Mouse (Mus musculus): ENCODE results near the gene Cdx2.

Cdx2 gene

GRCm38 (mm10) chr5:147293127-147293910 lies 13.8 kb downstream of the Cdx2 start:
- DNase-seq (ENCODE audit: extremely low read depth, low read depth, low spot score) = no peak

- DNase-seq (ENCODE audit: extremely low read depth, low read depth, low spot score) = no peak
Observed at GRCm38 (mm10) chr5:147292506-147293120, 14.5 kb downstream of the Cdx2 start.

- no peak for DNase-seq (ENCODE audit: extremely low read depth, low read depth, low spot score)
Observed at GRCm38 (mm10) chr5:147291764-147292505, 15.1 kb downstream of the Cdx2 start.

GRCm38 (mm10) chr5:147284365-147284764 lies 22.7 kb downstream of the Cdx2 start:
- no peak for DNase-seq (ENCODE audit: extremely low read depth, low read depth, low spot score)

GRCm38 (mm10) chr5:147277547-147277925 lies 29.5 kb downstream of the Cdx2 start:
- no peak for DNase-seq (ENCODE audit: extremely low read depth, low read depth, low spot score)

- no peak for DNase-seq (ENCODE audit: extremely low read depth, low read depth, low spot score)
Observed at GRCm38 (mm10) chr5:147276701-147277546, 30.1 kb downstream of the Cdx2 start.

GRCm38 (mm10) chr5:147275761-147276160 lies 31.3 kb downstream of the Cdx2 start:
- DNase-seq (ENCODE audit: extremely low read depth, low read depth, low spot score) = no peak

GRCm38 (mm10) chr5:147274174-147275141 lies 32.6 kb downstream of the Cdx2 start:
- DNase-seq (ENCODE audit: extremely low read depth, low read depth, low spot score) = no peak

GRCm38 (mm10) chr5:147272808-147273345 lies 34.2 kb downstream of the Cdx2 start:
- DNase-seq (ENCODE audit: extremely low read depth, low read depth, low spot score) = no peak

GRCm38 (mm10) chr5:147272046-147272807 lies 34.8 kb downstream of the Cdx2 start:
- no peak for DNase-seq (ENCODE audit: extremely low read depth, low read depth, low spot score)

GRCm38 (mm10) chr5:147270673-147271655 lies 36.1 kb downstream of the Cdx2 start:
- DNase-seq (ENCODE audit: extremely low read depth, low read depth, low spot score) = no peak

- no peak for DNase-seq (ENCODE audit: extremely low read depth, low read depth, low spot score)
Observed at GRCm38 (mm10) chr5:147269926-147270672, 37.0 kb downstream of the Cdx2 start, which contains the start of gene Pdx1. Pdx1 (plus strand) TSS chr5:147269959.

- no peak for DNase-seq (ENCODE audit: extremely low read depth, low read depth, low spot score)
Observed at GRCm38 (mm10) chr5:147269371-147269770, 37.7 kb downstream of the Cdx2 start.

- DNase-seq (ENCODE audit: extremely low read depth, low read depth, low spot score) = no peak
Observed at GRCm38 (mm10) chr5:147268728-147269127, 38.3 kb downstream of the Cdx2 start.

- DNase-seq (ENCODE audit: extremely low read depth, low read depth, low spot score) = no peak
Observed at GRCm38 (mm10) chr5:147267434-147267833, 39.6 kb downstream of the Cdx2 start.

GRCm38 (mm10) chr5:147263945-147264344 lies 43.1 kb downstream of the Cdx2 start:
- no peak for DNase-seq (ENCODE audit: extremely low read depth, low read depth, low spot score)

Measured in fat pad, adult 2 months (tissue).